Mouse (Mus musculus): ENCODE data around the gene Cdk5rap2.

Cdk5rap2 gene

DNA sequence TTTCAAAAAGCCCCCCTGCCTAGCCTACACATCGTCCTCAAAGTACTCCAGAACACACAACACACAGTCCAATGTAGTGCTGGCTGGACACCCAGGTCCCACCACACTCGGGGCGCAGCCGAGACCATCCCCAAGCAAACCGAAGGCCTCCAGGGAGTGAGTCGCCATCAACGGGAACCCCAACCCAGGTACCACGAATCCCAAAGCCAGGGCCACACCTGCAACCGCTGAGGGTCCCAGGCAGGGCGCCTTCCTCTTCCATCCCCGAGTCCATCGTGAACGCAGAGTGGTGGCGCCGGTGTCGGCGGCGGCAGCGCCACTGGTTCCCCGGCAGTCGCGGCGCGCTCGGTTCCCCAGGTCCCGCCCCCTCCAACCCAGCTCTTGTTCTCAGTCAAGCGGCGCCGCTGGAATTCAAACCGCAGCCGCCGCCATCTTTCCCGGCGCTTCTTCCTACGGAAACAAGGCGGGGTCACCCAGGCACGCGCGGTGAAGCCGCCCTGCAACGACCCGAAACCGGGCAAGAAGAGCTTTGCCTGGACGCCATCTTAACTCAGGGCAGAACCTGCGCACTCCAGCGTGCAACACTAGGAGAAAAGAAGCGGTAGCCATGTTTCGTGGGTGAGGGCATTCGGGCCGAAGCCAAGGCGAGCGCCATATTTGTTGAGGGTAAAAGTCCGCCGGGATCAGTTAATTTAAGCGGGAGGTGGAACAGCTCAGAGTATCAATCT lies at the start of gene Cdk5rap2:
TSS of gene Cdk5rap2 (minus strand) at position 450 of the 728 bp plus-strand sequence.
- peak; percentile 97 for DNase-seq

DNA sequence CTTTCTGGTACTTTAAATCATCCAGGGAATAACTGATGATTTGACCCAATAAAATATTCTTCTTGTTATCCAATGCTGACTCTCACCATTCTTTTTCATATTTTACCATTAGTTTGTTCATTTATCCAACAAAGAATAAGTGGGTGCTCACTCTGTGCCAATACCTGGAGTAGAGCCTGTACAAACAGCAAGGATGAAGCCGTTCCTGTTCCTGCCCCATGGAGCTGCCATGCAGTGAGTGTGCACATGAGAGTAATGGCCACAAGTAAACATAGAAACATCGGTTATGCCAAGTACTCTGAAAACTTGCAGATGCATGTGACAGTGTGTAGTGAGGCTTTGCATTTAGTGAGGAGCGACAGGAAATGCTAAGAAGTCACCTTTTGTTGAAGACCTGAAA lies 41.9 kb upstream of the Cdk5rap2 start:
- no peak for DNase-seq

- peak; percentile 18 for DNase-seq
These were observed 41.5 kb upstream of the Cdk5rap2 start for GRCm38 (mm10) chr4:70451750-70452149.

- no peak for DNase-seq
These were observed 39.4 kb upstream of the Cdk5rap2 start for GRCm38 (mm10) chr4:70449668-70450067.

GRCm38 (mm10) chr4:70446774-70447173 lies 36.5 kb upstream of the Cdk5rap2 start:
- no peak for DNase-seq

DNA sequence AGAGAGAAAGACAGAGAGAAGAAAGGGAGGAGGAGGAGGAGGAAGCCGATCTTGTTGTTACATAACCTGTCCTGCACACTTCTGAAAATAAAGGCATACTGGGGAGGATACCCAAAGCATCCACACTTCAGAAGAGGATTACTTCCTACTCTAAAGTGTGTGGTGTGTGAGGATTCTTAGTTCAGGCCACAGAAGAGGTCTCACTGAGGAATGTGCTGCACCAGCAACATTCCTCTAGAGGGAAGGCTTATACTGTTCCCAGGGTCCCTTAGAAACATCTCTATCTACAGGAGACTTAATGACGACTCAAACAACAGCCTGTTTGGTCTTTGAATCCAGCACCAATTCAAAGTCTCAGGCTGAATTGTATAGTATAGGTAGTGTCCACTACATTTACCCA lies 10.0 kb upstream of the Cdk5rap2 start:
- DNase-seq = no peak

GRCm38 (mm10) chr4:70412126-70412525 lies 1.9 kb upstream of the Cdk5rap2 start:
- no peak for DNase-seq

DNA sequence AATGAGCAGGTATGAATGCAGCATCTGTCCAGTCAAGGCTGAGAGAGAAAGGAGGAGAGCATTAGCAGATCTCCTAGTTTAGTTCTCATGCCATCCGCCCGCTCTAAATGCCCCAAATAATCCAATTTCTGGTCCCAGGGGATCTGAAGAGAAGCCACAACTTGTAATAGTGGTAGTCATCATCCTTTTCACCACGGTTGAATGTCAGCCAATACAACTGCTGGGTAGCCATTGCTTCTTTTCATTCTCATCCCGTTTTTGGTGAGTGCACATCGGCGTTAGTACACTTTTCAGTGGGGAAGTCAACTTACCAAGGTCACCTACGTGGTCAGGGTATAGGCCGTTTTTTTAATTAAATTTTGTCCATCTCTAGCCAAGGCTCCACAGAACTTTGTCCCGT lies 787 bp downstream of the Cdk5rap2 start:
- DNase-seq = no peak

- peak; percentile 78 for DNase-seq
These were observed 8.0 kb downstream of the Cdk5rap2 start for GRCm38 (mm10) chr4:70402109-70402819.

GRCm38 (mm10) chr4:70399476-70399875 lies 10.8 kb downstream of the Cdk5rap2 start:
- DNase-seq = no peak

DNA sequence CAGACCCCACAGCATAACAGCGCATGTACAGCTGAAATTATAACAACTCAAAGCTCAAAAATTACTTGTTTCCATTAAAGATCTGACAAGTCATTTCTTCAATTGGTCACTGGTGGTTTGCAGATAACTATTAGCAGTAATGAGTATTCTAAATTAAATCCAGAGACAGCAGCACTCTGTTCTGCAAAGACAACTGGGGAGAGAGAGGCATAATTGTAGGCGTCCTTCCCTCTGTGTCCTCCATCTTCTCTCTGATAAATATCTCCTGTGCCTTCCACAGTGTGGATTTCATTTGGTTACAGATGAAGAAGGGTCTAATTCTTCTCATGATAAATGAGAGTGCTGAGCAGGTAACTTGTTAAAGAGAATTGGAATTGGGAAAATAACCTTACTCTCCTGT lies 11.2 kb downstream of the Cdk5rap2 start:
- no peak for DNase-seq

DNA sequence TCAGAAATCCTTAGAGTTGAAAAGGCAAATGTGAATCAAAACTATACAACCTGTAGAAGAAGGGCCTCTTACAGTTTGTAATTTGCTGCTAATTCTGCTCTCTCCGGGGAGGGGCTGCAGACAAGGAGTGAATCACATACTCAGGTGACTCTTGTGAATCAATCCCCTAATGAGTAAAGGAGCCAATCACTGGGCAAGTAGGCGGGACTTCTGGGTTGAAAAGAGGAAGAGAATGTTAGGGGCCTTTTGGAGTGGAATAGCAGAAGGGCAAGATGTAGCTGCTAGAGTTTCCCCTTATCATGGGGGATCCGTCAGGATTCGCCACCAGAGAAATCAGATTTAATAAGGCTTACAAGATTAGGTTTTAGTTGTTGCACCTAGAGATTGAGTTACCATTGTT lies 12.2 kb downstream of the Cdk5rap2 start:
- no peak for DNase-seq

- no peak for DNase-seq
These were observed 13.5 kb downstream of the Cdk5rap2 start for GRCm38 (mm10) chr4:70396701-70397100.

- no peak for DNase-seq
These were observed 15.5 kb downstream of the Cdk5rap2 start for GRCm38 (mm10) chr4:70394736-70395135.

DNA sequence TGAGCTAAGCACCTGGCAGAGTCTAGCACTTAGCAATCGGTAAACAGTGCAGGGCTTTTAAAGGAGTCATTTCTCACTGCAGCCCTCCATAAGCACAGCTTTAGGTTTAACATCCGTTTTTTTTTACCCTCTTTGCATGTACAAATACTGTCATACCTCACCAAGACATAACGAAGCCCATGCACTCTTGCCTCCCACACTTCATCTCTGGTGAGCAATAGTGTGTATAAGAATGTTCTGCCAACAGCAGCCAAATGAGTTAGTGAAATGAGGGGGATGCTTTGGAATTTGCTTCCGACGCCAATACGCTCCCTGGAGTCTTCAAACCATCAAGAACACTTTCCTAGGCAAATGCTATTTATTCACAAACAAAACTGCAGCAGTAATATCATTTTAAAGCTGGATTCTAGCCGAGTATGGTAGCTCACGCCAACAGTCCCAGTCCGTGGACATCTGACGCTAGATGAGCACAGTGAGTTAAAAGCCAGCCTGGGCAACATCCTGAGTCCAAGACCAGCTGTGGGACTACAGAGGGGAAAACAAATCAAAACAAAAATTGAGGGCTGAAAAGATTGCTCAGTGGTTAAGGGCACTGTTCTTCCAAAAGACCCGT lies 18.4 kb downstream of the Cdk5rap2 start:
- DNase-seq = peak; percentile 9

DNA sequence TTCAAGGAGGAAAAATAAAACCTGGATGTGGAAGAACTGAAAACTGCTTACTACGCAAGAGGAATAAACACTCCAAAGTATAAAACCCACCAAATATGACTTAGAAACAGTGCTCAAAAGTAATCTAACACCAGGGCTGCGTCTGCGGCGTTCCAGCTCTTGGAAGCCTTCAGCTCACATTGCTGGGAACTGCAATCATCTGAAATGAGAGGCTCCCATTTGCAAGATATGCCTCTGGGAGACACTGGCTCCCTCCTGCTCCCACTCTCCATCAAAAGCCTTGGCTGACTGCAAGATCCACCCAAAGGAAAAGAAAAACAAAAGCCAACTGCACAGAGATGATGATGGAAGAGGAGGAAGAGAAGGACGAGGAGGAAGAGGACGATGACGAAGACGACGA lies 19.2 kb downstream of the Cdk5rap2 start:
- DNase-seq = no peak

GRCm38 (mm10) chr4:70386206-70386605 lies 24.0 kb downstream of the Cdk5rap2 start:
- DNase-seq = no peak

- no peak for DNase-seq
These were observed 32.9 kb downstream of the Cdk5rap2 start for GRCm38 (mm10) chr4:70377359-70377758.

DNA sequence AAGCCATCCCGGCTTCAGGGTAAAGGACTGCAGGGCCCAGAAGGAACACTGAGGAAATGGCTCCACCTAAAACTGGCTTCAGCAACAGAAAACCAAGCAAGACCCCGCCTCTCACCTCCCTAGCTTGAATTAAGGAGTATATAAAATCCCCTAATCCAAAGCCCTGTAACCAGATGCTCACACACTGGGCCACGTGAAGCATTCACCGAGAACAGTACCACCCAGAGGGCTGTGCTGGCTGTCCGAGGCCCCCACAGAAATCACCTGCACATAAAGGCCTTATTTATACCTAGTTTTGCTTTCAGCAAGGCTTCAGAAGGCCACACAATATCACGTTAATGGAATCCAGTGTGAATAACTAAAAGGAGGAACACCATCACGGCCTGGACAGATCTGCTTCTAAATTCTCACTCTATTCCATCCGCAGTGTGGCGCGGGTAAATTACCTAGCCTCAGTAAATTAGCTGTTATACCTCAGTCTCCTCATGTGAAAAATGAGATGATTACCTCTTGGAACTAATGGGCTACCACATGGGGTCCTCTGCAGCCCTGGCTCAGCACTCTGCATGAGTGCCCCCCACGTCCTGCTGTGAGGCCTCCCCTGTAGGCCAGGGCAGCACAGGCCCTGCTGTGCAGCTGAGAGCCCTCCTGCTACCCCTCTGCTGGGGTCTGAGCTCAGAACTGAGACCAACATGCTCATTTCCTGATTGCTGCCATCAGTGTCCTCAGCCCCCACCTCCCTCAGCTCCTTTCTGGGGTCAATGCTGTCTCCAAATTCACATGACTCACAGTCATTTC lies 45.0 kb downstream of the Cdk5rap2 start:
- DNase-seq = no peak

GRCm38 (mm10) chr4:70361366-70361765 lies 48.9 kb downstream of the Cdk5rap2 start:
- DNase-seq = no peak

GRCm38 (mm10) chr4:70355659-70356350 lies 54.4 kb downstream of the Cdk5rap2 start:
- DNase-seq = peak; percentile 73

DNA sequence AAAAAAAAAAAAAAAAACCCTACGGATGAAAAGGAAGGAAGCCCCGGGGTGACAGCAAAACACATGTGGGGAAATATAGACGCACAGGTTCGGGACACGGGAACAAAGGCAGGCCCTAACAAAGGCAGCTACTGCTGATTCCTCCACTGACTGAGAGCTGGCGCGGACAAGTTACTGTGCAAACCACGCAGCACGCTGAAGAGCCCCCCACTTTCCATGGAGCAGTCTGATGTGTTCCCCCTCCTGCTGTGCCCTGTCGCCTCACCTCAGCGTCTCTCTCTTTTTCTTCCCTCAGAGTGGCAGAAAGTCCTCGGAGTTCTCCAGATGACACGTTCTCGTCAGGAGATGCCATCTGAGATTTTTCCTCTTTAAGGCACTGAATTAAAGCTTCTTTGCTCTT lies 55.8 kb downstream of the Cdk5rap2 start:
- DNase-seq = no peak

DNA sequence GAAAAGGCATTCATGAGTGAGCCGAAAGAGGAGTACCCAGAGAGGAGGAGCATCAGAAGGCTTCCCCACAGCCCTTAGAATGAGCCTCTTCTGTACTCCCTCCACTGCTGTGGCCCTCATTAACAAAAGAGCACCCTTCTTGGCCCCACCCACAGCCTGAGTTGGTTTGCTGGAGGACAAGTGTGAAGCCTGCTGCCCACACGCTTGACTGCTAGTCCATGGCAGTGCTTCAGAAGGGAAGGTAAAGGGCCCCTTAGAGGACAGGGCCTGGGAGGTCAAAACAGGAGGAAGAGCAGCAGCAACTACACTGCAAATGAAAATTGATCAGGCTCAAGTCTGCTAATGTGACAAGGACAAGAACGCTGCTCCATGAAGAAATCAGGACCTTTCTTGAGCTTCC lies 56.6 kb downstream of the Cdk5rap2 start:
- no peak for DNase-seq

Measured in right cerebral cortex, postnatal 25 days (tissue).